8 mouse cellular contexts compared by ENCODE assay signal in the genomic region with DNA sequence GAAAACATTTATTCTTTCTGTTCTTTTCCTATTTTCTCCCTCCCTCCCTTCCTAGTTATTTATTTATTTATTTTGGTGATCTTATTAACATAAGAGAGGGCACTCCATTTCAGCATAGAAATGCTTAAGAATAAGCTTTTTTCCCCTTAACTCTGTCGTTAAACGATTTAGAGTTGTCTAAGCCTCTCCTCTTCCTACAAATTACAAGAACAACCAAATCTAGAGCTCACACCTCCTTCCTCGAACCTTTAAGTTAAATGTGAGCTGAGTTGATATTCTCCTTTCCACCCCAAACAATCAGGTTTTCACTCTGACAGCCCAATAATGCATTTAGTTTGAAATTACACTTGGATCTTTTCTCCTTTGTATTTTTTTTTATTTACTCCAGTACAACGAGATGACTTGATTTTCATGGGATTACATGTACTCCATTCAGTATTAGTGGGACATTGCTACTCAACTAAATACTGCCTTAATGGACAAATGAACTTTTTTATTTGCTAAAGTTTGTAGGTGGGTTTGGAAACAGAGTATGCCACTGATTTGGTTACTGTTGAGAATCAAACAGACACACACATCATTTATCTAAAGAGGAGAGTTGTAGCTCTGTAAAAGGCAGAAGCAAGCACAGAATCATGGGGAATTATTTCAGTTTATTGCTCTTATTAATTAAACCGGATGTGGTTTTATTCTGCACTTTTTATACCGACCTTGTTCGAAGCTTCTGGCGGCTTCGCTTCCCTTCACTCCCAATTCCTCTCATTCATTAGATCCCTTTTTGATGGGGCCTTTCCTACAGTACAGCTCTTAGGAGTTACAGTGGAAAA.
A peak's percentile ranks its signal among the peaks of the same experiment; 100 is the strongest.
DNase-seq lines count a peak whose midpoint lies in the region; ATAC-seq lines count a peak whose summit lies in the region.

No protein-coding gene starts in this region.

- 8% methylated on average over 9 of the region's 9 CpGs for WGBS in kidney, embryonic 16.5 days
- 2% methylated on average over 9 of the region's 9 CpGs for WGBS in embryonic facial prominence, embryonic 12.5 days

- H3K4me1 ChIP-seq in kidney, embryonic 16.5 days (ENCODE audit: insufficient read depth, low read length) = peaks cover 39% of the 10 kb centered on the region
- H3K4me1 ChIP-seq in embryonic facial prominence, embryonic 12.5 days = peaks cover 24% of the 10 kb centered on the region

- peak overlapping the region; percentile 76 for H3K9ac ChIP-seq in kidney, embryonic 16.5 days (replicated peaks; ENCODE audit: low read length)
- H3K9ac ChIP-seq in embryonic facial prominence, embryonic 12.5 days = no peak overlapping the region

- peaks cover 9% of the 10 kb centered on the region; the same call in 1 of the 2 replicates for H3K27me3 ChIP-seq in kidney, embryonic 16.5 days (ENCODE audit: insufficient read depth, low read length)
- peaks cover 26% of the 10 kb centered on the region for H3K27me3 ChIP-seq in embryonic facial prominence, embryonic 12.5 days

- no peak for ATAC-seq in kidney, embryonic 16.5 days (ENCODE audit: low FRiP score, low TSS enrichment)
- ATAC-seq in embryonic facial prominence, embryonic 12.5 days (ENCODE audit: insufficient number of reproducible peaks, insufficient read depth, low FRiP score, low TSS enrichment) = no peak
- ATAC-seq in megakaryocyte-erythroid progenitor cell, adult 5-6 weeks (replicated peaks; ENCODE audit: low FRiP score, low TSS enrichment, poor library complexity, severe bottlenecking) = no peak

- H3K36me3 ChIP-seq in kidney, embryonic 16.5 days (ENCODE audit: insufficient read depth, low read length) = no peaks in the 10 kb centered on the region
- no peaks in the 10 kb centered on the region for H3K36me3 ChIP-seq in embryonic facial prominence, embryonic 12.5 days

- H3K9me3 ChIP-seq in kidney, embryonic 16.5 days (ENCODE audit: low read length) = no peaks in the 10 kb centered on the region
- H3K9me3 ChIP-seq in embryonic facial prominence, embryonic 12.5 days = no peaks in the 10 kb centered on the region

- H3K4me2 ChIP-seq in kidney, embryonic 16.5 days (replicated peaks; ENCODE audit: low read depth, low read length) = peak overlapping the region; percentile 90
- peak overlapping the region; percentile 76; the same call in 1 of the 2 replicates for H3K4me2 ChIP-seq in embryonic facial prominence, embryonic 12.5 days (replicated peaks)

- peak; percentile 63 for DNase-seq in cerebellum, adult 9-10 months
- no peak for DNase-seq in cerebellum, postnatal 36 days
- DNase-seq in kidney, adult 11 months = no peak
- peak; percentile 37 for DNase-seq in kidney, postnatal 14 days
- DNase-seq in right cerebral cortex, postnatal 4 days = no peak

- peak overlapping the region; percentile 56 for H3K4me3 ChIP-seq in kidney, embryonic 16.5 days (ENCODE audit: low read length)
- no peak overlapping the region for H3K4me3 ChIP-seq in embryonic facial prominence, embryonic 12.5 days

- H3K27ac ChIP-seq in kidney, embryonic 16.5 days (ENCODE audit: low read length) = peak overlapping the region; percentile 93
- peak overlapping the region; percentile 38; the same call in 1 of the 2 replicates for H3K27ac ChIP-seq in embryonic facial prominence, embryonic 12.5 days

Comparison
In these comparisons a context has a peak if more than half of its experiments do, and no peak if none do; other contexts are left out.
1. DNase-seq: peak in cerebellum, adult 9-10 months (single experiment) and kidney, postnatal 14 days (single experiment); none in cerebellum, postnatal 36 days (0 of 2), kidney, adult 11 months (single experiment) and right cerebral cortex, postnatal 4 days (single experiment).